Mouse (Mus musculus) bone marrow, adult 2 months (tissue): Measurements from ENCODE around the gene Scn1b.

ENCODE experiments used
- CTCF ChIP-seq: fragments of 200-500 bp; IDR thresholded peaks from 2 replicates; pipeline ENCODE4 v1.5.1; 2011; ENCODE audit warnings: low read length, control low read depth; ENCODE audit not compliant: control insufficient read depth, insufficient read depth
- POLR2A ChIP-seq: fragments of 200-500 bp; IDR thresholded peaks from 2 replicates; pipeline ENCODE4 v1.6.1; 2011; ENCODE audit warnings: low read depth, mild to moderate bottlenecking, control low read depth, low read length, borderline replicate concordance; ENCODE audit not compliant: control insufficient read depth

GRCm38 (mm10) chr7:31085171-31085570 is 41.6 kb downstream of the Scn1b start:
- no peak for TF ChIP-seq CTCF
- TF ChIP-seq POLR2A = no peak
